Mouse (Mus musculus) cerebellum, postnatal 10 days (tissue): Measurements from ENCODE around the gene Usp16.
"Not testable (repeated sequence)": the region's sequence is repeated elsewhere in the genome, so short reads cannot be mapped to it uniquely, and the experiment has no call there.

ENCODE experiments used
- DNase-seq, 2 experiments: peaks; one replicate each; pipeline ENCODE4 v3.0.0; 2021; ENCODE audit warnings: mixed read lengths in 2 of 2

The Usp16 gene

DNA sequence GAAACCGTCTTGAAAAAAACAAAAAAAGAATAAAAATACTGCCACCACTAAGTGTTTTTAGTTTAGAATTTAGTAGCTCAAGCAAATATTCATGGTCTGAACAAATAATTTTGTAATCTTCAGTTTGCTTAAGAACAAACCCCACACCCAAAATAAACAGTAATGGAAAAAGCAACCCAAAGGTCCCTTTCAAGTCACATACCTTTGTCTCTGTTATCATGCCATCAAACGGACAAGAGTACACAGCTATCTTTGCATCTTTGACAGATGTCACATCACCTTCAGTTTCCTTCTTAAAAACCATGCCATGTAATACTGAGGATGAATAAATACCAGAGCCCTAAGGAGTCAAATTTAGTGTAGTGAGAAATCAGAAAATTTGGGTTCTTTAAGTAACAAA, 34.1 kb downstream of the Usp16 start:
- no peak for DNase-seq

DNA sequence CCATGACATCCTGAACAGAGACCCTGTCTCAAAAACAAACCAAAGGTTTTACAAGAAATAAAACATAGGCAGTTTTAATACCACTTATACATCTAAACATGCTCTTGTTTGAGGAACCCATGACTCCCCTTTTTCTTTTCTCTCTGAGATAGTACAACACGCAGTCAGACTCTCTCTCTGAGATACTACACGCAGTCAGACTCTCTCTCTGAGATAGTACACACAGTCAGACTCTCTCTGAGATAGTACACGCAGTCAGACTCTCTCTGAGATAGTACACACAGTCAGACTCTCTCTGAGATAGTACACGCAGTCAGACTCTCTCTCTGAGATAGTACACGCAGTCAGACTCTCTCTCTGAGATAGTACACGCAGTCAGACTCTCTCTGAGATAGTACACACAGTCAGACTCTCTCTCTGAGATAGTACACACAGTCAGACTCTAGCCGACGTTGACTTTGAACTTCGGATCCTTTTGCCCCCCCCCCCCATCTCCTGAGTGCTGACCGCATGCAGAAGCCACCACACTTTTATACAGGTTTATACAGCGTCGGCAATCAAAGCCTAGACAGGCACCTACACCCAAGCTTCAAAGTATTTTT, 37.8 kb downstream of the Usp16 start:
- DNase-seq, result not testable (repeated sequence)

DNA sequence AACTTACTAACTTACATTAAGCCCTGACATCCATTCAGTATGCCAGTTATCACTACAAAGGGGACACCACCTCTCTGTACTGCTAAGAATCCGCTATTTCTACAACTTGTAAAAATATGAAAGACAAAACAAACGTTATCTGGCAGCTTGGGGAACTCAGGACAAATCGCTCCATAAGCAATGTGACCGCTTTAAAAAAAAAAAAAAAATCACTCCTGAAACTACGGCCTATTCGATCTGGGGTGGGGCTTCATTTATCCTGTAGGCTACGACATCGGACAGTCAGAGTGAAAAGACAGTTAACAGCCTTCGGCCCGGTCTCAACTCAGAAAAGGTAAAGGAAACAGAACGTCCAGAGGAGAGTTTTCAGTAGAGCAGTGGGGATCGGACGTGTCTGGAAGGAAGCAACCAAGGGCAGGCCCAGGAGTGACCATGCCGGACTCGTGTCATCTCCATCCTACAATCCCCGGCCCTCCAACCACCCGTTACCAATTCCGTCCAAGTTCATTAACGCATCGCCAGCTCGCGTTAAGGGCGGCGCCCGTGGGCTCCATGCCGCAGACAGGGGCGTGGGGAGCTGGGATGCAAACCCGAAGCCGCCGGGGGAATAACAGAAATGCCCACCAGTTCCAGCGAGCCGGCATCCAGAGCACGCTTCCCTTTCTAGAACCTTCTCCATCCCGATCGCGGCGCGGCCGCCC, 40.6 kb downstream of the Usp16 start:
- DNase-seq, result peak in 1 of 2 experiments; percentile 74

DNA sequence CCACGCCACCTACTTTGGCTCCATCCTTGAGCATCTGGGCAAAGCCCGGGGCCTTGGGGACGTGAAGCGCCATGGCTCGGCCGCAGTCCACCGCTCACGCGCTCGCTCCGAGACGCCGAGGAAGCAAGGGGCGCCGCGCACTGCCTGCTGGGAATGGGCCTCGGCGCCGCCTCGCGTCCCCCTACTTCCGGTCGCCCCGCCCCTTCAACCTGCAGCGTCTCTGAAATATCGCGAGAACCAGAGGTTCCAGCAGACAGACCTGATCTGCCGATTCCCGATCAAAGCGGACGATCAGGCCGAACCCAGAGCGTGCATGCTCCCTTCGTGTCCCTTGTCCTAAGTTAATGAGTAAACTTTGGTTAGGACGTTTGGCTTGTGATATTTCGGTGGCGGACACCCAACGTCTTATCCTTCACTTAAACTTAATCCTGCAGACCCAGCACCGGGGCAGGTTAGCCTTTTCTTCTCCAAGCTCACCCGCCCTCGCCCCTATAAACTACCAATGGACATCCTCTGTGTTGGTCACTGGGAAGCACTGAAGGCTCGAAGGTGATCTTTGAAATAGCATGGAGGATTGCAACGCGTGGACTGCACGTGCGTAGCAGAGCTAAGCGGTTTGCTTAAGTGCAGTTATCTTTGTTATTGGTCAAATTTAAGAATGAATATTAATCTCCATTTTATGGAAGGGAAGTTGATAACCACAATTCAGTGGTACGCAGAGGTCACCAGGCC, 41.4 kb downstream of the Usp16 start, which contains the start of gene Cct8:
Gene Cct8, minus strand, starts transcription at position 158 of the 732 bp plus-strand sequence.
- DNase-seq, result peak; percentile 98 to 99

DNA sequence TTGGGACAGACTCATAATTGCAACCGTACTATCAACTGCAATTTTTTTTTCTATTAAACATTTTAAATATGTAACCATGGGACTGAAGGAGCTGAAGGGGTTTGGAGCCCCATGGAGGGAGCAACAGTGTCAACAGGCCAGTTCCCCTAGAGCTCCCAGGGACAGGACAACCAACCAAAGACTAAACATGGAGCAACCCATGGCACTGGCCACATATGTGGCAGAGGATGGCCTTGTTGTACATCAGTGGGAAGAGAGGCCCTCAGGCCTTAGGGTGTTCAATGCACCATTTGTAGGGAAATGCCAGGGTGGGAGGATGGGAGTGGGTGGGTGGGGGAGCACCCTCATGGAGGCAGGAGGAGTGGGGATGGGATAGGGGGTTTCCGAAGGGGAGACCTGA, 42.2 kb downstream of the Usp16 start:
- no peak for DNase-seq

DNA sequence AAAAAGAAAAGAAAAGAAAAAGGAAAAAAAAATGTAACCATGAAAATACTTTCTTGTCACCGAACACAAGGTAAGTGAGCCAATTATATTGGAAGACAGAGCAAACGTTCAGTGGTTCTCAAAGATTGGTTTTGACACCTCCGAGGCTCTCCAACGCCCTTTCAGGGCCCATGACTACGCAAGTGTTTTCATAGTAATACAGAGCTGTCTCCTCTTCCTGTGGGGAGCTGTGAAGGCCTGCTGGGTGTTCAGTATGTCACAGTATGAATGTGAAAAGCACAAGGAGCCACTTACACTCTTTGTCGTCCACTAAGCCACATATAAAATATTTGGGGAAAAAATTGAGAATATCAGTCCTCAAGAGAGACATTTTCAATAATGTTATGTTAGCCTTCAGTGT, 42.7 kb downstream of the Usp16 start:
- no peak for DNase-seq

DNA sequence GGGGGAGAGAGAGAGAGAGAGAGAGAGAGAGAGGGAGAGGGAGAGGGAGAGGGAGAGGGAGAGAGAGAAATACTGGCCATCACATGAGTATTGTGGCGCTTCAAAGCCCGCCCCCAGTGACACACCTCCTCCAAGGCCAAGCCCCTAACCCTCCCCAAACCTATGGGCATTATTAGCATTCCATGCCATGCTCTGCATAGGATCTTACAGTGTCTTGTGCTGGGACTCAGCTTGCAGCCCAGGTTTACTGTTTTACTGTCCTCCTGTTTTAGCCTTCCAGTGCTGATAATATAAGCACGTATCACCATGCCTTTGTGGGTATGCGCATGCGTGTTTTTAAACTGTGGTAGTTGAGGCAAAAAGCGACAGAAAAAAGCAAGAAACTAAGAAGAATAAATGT, 45.1 kb downstream of the Usp16 start:
- DNase-seq, result no peak

DNA sequence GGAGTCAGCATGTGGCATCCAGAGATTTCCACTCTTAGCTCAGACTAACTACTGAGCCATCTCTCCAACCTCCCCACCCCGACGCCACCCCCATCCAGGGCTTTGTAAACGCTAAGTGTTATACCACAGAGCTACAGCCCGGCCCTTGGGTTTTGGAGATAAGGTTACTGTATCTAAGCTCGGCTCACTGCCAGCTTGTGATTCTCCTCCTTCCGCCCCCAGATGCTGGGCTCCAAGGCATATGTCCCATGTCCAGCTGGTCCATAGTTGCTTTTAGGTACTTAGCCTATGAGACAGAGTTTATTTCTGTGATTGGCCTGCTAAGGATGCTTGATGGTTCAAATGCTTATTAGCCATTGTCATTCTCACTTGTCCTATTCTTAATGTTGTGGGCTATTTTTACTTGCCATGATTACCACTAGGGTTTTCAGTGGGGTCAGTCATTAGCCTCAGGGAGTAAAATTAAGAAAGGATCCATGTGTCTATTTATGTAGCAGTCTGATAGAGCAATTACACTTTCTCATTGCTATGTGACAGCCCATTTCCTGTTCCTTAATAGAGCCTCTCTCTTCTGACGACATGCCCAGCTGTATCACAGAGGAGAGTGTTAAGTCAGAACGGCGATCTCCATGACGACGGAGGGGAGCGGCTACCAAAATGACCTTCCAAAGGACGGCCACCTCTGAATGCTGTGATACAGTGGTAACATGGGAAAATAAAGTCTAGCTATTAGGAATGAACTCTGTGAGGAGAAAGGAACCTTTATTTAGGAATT, 47.0 kb downstream of the Usp16 start:
- DNase-seq, result no peak

DNA sequence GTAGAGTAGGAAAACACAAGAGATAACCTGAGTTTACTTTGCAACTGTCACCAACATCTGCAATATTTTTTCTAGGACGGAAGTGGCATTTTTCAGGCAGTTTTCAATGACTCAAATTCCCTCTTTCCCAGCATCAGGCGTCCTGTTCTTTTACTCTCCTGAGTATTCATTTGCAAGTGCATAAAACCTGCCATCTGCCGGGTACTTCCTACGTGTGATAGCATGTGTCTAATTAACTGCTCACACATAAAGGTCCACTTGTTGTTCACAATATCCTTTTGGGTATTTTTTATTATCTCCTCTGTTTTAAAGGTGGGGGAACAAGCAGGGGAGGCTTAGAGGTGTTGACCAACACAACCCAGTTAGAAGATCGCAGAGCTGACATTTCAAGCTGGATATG, 57.2 kb downstream of the Usp16 start:
- DNase-seq, result no peak

DNA sequence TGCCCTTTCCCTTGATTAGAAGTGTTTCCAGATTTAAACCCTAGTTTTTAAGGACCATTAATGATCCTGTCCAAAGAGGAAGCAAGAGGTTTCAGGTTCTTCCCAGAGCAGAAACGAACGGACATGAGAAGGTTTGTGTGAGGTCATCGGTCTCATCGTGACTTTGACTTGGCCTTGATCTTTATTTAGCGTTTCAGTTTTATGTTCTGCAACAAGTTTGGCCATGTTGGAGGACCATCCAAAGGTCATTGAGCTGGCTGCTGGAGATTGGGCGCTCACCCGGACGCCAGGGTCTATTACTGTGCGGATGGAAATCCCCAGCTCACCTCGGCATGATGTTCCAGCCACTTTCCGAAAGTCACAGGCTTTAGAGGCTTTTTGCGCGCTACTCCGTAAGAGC, 57.8 kb downstream of the Usp16 start:
- no peak for DNase-seq

DNA sequence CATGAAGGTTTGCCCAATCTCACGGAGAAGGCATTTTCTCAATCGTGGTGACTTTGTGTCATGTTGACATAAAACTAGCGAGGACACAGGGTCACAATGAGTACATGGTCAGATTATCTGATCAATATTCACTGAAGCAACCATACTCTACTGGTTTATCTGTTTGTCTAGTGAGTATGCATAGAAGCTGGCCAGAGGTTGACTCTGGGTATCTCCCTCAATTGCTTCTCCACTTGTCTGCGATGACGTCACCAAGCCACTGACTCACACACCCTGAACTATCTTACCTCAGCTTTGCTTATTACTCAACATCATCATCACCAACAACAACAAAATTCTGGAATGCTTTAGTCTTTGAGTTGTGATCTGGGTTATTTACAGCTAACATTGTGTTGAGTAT, 69.7 kb downstream of the Usp16 start:
- no peak for DNase-seq

DNA sequence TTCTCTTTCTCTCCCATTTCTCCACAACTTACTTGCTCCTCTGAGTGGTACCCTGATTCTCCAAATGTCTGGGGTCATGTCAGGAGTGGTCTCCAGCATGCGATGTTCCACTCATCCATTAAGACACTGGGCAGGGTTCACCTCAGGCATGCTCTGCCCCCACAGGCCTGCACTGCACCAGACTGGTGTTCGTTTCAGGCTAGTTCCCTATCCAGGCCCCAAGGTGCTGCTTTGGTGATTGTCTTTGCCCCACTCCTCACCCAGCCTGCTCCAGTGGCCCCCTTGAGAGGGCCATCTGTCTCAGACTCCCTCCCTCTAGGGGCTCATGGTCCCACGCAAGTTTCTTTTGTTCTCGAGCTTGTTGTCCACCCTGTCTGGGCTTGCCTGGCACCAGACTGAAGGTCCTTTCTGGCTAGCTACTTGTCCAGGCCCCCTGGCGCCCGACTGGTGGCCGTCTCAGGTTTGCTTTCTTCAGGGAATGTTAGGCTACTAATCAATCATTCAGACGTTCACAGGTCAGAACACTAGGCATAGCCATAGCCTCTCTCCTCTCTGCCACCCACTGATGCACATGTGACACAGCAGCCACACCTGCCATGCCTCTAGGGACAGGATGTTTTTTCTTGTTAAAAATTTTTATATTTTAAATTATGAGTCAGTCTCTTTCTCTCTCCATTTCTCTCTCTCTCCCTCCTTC, 73.2 kb downstream of the Usp16 start:
- no peak for DNase-seq

DNA sequence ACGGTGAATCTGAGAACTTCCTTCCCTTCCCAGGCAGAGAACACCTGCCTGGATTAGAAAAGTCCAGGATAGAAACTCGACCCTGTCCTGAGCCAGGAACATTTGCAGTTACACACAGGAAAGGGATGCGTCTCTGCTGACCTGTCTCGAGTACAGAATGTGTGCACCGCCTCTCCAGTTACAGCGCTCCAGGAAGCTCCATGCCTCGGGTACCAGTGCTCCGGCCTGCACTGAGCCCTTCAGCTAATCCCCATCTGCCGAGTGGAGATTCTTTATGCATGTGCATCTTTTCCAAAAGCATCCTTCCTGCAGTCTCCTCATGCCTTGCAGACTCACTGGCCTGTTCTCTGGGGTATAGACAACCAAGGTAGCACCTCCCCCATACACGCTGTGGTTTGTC, 74.3 kb downstream of the Usp16 start:
- DNase-seq, result no peak
